Mouse (Mus musculus) forebrain, embryonic 12.5 days (tissue): ENCODE data around the gene BC067074. TPM values are rescaled to one million over a fixed set of nuclear protein-coding genes. Genes with fewer than 3 reads are reported as not detected.
"Not testable (repeated sequence)": the region's sequence is repeated elsewhere in the genome, so short reads cannot be mapped to it uniquely, and the experiment has no call there.

Source experiments
- ATAC-seq: fragments of 200-750 bp; cut with Nextera tagmentation; 2 replicates; pipeline ENCODE4 v1.8.0; 2017; ENCODE audit warnings: moderate TSS enrichment; ENCODE audit not compliant: low FRiP score
- H3K27ac ChIP-seq: fragments of 300-500 bp; sonication (generic); 2 replicates; pipeline ENCODE4 v1.5.1; 2016; ENCODE audit warnings: mild to moderate bottlenecking
- H3K27me3 ChIP-seq: fragments of 300-500 bp; sonication (generic); 2 replicates; pipeline ENCODE4 v1.6.1; 2016; ENCODE audit warnings: mild to moderate bottlenecking
- H3K36me3 ChIP-seq: fragments of 300-500 bp; sonication (generic); replicated peaks from 2 replicates; pipeline ENCODE4 v1.6.1; 2016; ENCODE audit warnings: mild to moderate bottlenecking
- H3K4me1 ChIP-seq: fragments of 300-500 bp; sonication (generic); 2 replicates; pipeline ENCODE4 v1.6.1; 2016
- H3K4me2 ChIP-seq: fragments of 300-500 bp; sonication (generic); 2 replicates; pipeline ENCODE4 v1.6.1; 2016; ENCODE audit warnings: mild to moderate bottlenecking, moderate library complexity
- H3K4me3 ChIP-seq: fragments of 300-500 bp; sonication (generic); replicated peaks from 2 replicates; pipeline ENCODE4 v1.5.1; 2016; ENCODE audit warnings: mild to moderate bottlenecking
- H3K9ac ChIP-seq: fragments of 300-500 bp; sonication (generic); 2 replicates; pipeline ENCODE4 v1.6.1; 2016; ENCODE audit warnings: mild to moderate bottlenecking
- H3K9me3 ChIP-seq: fragments of 300-500 bp; sonication (generic); 2 replicates; pipeline ENCODE4 v1.6.1; 2016
- WGBS: fragments of 180-500 bp; shearing (Covaris S2); methylation state at CpG from one replicate; pipeline ENCODE4 v1.1.7; 2016; 5-methylcytosine and 5-hydroxymethylcytosine counted together
- polyA plus RNA-seq: library from polyadenylated mRNA; unstranded; fragments of >200 nt; fragmentation: Nextera tagmentation; extraction: Ambion mirVana; gene quantifications from 2 replicates; pipeline ENCODE4 v1.2.1, GENCODE M21; 2016

Gene BC067074
- polyA plus RNA-seq, 1 experiment from 2014 or later = 2.2 TPM

- no peak for ATAC-seq
- H3K27me3 ChIP-seq = no peaks in the 10 kb centered on the region
- H3K9ac ChIP-seq = no peak overlapping the region
- H3K4me3 ChIP-seq = no peak overlapping the region
- H3K36me3 ChIP-seq = no peaks in the 10 kb centered on the region
- H3K4me2 ChIP-seq = no peak overlapping the region
- no peaks in the 10 kb centered on the region for H3K9me3 ChIP-seq
- H3K27ac ChIP-seq = no peak overlapping the region
- peaks cover 10% of the 10 kb centered on the region for H3K4me1 ChIP-seq
- 92% methylated on average over 1 of the region's 1 CpGs for WGBS
Observed at GRCm38 (mm10) chr13:113359676-113360075, 66.7 kb downstream of the BC067074 start.

DNA sequence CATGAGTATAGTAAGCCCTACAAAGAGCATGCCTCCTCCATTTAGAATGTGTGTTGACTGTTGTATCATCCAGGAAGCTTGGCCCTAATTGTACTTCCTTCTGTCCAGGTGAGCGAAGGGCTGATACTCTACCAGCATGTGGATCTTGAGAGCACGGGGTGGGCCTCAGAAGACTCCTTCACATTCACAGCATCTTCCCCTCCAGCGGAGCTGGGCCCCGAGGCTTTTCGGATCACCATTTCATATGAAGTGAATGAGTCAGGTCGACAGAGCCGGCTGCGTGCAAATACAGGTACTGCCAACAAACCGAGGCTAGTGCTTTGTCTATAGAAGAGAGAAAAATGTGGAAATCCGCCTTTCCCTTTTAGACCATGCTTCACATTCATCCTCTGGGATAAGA lies 73.0 kb downstream of the BC067074 start:
- no peaks in the 10 kb centered on the region for H3K9me3 ChIP-seq

GRCm38 (mm10) chr13:113368931-113369579 lies 76.1 kb downstream of the BC067074 start:
- Histone ChIP-seq H3K36me3 (no peaks in the 10 kb centered on the region), H3K4me2 (no peak overlapping the region), H3K9ac (no peak overlapping the region), H3K27me3 (no peaks in the 10 kb centered on the region), H3K27ac (no peak overlapping the region), H3K9me3 (no peaks in the 10 kb centered on the region), H3K4me3 (no peak overlapping the region), H3K4me1 (no peaks in the 10 kb centered on the region)
- ATAC-seq = 0 out of 2 replicates have a peak, but pooled peaks have one; percentile 27
- WGBS = 76% methylated on average over 13 of the region's 13 CpGs

More for the DNA sequence above, 73.0 kb downstream of the BC067074 start:
- no peak for ATAC-seq
- Histone ChIP-seq H3K4me1 (no peaks in the 10 kb centered on the region), H3K9ac (no peak overlapping the region), H3K4me2 (no peak overlapping the region), H3K36me3 (no peaks in the 10 kb centered on the region), H3K27ac (no peak overlapping the region), H3K4me3 (no peak overlapping the region), H3K27me3 (no peaks in the 10 kb centered on the region)
- WGBS = 93% methylated on average over 10 of the region's 10 CpGs

- no peak for ATAC-seq
- 92% methylated on average over 10 of the region's 10 CpGs for WGBS
- no peak overlapping the region for H3K27ac ChIP-seq
- no peak overlapping the region for H3K4me2 ChIP-seq
- H3K27me3 ChIP-seq = no peaks in the 10 kb centered on the region
- no peak overlapping the region for H3K4me3 ChIP-seq
- no peaks in the 10 kb centered on the region for H3K9me3 ChIP-seq
- H3K4me1 ChIP-seq = no peaks in the 10 kb centered on the region
- no peaks in the 10 kb centered on the region for H3K36me3 ChIP-seq
- H3K9ac ChIP-seq = no peak overlapping the region
Observed at GRCm38 (mm10) chr13:113369622-113370021, 76.7 kb downstream of the BC067074 start.

DNA sequence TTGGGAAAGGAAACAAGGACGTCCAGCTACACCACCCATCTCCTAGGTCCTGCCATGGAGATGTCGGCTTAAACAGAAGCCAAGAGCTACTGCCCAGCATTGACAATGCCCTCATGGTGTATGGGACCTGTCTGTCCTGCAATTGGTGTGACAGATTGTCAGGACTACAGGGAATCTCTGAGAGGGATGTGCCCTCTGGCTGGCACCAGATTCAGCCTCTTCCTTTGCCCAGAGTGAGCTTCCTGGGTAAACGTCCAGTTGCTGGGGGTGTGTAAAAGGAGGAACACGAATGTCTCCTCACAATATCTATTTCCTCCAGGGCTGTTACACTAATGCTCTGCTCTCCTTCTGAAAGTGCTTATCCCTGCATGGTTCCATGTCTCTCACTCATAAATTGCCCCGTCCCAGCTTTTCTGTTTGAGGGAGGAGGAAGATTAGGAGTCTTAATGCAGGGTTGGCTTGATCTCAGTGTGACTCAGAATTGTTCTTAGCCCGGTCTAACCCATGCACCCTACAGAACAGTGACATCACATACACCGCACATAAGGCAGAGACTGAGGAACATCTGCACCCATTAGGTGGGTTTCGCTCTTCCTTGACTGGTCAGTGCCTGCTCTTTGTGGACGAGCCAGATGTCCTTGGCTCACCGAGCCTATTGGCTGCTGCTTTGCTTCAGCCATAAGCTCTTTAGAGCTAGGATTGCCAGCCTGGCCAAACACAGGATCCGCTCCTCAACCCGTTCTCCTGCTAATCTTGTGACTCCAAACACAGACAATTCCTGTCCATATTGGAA lies 80.5 kb downstream of the BC067074 start:
- no peaks in the 10 kb centered on the region for H3K36me3 ChIP-seq
- H3K9me3 ChIP-seq = no peaks in the 10 kb centered on the region
- H3K27ac ChIP-seq = no peak overlapping the region
- no peaks in the 10 kb centered on the region for H3K4me1 ChIP-seq
- 88% methylated on average over 12 of the region's 12 CpGs for WGBS
- H3K4me3 ChIP-seq = no peak overlapping the region
- no peaks in the 10 kb centered on the region for H3K27me3 ChIP-seq
- H3K9ac ChIP-seq = no peak overlapping the region
- no peak overlapping the region for H3K4me2 ChIP-seq
- no peak for ATAC-seq

GRCm38 (mm10) chr13:113374084-113374405 lies 81.1 kb downstream of the BC067074 start:
- ATAC-seq = no peak
- no peak overlapping the region for H3K4me3 ChIP-seq

GRCm38 (mm10) chr13:113377631-113378030 lies 84.7 kb downstream of the BC067074 start:
- no peak for ATAC-seq
- Histone ChIP-seq H3K4me1 (no peaks in the 10 kb centered on the region), H3K27me3 (no peaks in the 10 kb centered on the region), H3K9me3 (no peaks in the 10 kb centered on the region), H3K27ac (no peak overlapping the region), H3K9ac (no peak overlapping the region), H3K4me2 (no peak overlapping the region), H3K4me3 (no peak overlapping the region), H3K36me3 (no peaks in the 10 kb centered on the region)
- 90% methylated on average over 7 of the region's 7 CpGs for WGBS

More at GRCm38 (mm10) chr13:113374084-113374405, 81.1 kb downstream of the BC067074 start:
- Histone ChIP-seq H3K27me3 (no peaks in the 10 kb centered on the region), H3K4me1 (no peaks in the 10 kb centered on the region), H3K27ac (no peak overlapping the region), H3K4me2 (no peak overlapping the region), H3K9ac (no peak overlapping the region), H3K36me3 (no peaks in the 10 kb centered on the region), H3K9me3 (no peaks in the 10 kb centered on the region)
- 75% methylated on average over 2 of the region's 2 CpGs for WGBS

- no peak overlapping the region for H3K27ac ChIP-seq
- WGBS = 87% methylated on average over 8 of the region's 8 CpGs
- no peak overlapping the region for H3K4me2 ChIP-seq
- no peak overlapping the region for H3K4me3 ChIP-seq
- H3K27me3 ChIP-seq = no peaks in the 10 kb centered on the region
- no peaks in the 10 kb centered on the region for H3K4me1 ChIP-seq
- no peak overlapping the region for H3K9ac ChIP-seq
- no peaks in the 10 kb centered on the region for H3K36me3 ChIP-seq
- no peaks in the 10 kb centered on the region for H3K9me3 ChIP-seq
- no peak for ATAC-seq
Observed at GRCm38 (mm10) chr13:113378980-113379410, 86.0 kb downstream of the BC067074 start.

- H3K9ac ChIP-seq = no peak overlapping the region
- H3K4me3 ChIP-seq = no peak overlapping the region
- H3K9me3 ChIP-seq = no peaks in the 10 kb centered on the region
- ATAC-seq = no peak
- 50% methylated on average over 6 of the region's 6 CpGs for WGBS
- no peaks in the 10 kb centered on the region for H3K4me1 ChIP-seq
- no peak overlapping the region for H3K4me2 ChIP-seq
- H3K27me3 ChIP-seq = no peaks in the 10 kb centered on the region
- H3K27ac ChIP-seq = no peak overlapping the region
- H3K36me3 ChIP-seq = no peaks in the 10 kb centered on the region
Observed at GRCm38 (mm10) chr13:113379766-113380309, 86.9 kb downstream of the BC067074 start.

DNA sequence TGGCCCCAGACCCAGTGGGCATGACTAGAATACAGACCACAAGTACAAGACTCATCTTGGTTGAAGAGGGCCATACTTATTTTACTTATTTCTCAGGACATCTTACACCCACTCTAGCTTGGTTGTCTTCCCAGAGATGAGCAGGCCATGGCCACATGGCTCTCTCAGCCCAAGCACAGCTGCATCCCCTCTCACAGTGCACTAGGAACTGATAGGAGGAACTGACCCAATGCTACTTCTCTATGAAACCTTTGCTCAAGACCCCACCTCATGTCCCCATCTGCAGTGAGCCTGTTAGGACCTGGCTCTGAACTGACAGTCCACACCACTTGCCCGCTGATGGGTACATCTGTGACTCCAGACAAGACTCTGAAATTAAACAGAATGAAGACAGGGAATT lies 88.8 kb downstream of the BC067074 start:
- Histone ChIP-seq H3K27ac (no peak overlapping the region), H3K9ac (no peak overlapping the region), H3K36me3 (no peaks in the 10 kb centered on the region), H3K4me3 (no peak overlapping the region), H3K27me3 (no peaks in the 10 kb centered on the region), H3K9me3 (no peaks in the 10 kb centered on the region), H3K4me1 (no peaks in the 10 kb centered on the region), H3K4me2 (no peak overlapping the region)
- WGBS = 100% methylated on average over 1 of the region's 1 CpGs
- ATAC-seq = no peak

- Histone ChIP-seq H3K9me3 (no peaks in the 10 kb centered on the region), H3K36me3 (no peaks in the 10 kb centered on the region), H3K27me3 (no peaks in the 10 kb centered on the region), H3K9ac (no peak overlapping the region), H3K27ac (no peak overlapping the region), H3K4me1 (no peaks in the 10 kb centered on the region), H3K4me2 (no peak overlapping the region), H3K4me3 (no peak overlapping the region)
- 89% methylated on average over 2 of the region's 2 CpGs for WGBS
- no peak for ATAC-seq
Observed at GRCm38 (mm10) chr13:113382201-113382600, 89.2 kb downstream of the BC067074 start.

DNA sequence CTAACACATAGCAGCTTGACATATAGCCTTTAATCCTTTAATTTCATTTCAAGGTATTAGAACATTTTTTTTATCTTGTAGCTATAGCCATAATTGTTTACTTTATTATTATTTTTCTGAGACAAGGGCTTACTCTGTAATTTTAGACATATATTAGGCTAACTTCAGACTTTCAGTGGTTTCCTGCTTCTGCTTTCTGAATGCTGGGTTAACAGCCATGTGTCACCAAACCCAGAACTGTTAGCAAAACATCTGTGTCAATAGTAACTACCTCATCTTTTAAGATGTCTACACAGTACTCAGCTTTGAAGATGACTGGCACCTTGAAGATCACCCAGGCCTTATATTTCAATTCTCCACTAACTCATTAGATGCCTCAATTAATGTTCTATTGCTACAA lies 89.8 kb downstream of the BC067074 start:
- not testable (repeated sequence) for H3K36me3 ChIP-seq, H3K9ac ChIP-seq, H3K4me2 ChIP-seq, H3K27ac ChIP-seq, H3K27me3 ChIP-seq, H3K9me3 ChIP-seq, H3K4me3 ChIP-seq, ATAC-seq, H3K4me1 ChIP-seq

- Histone ChIP-seq H3K36me3 (no peaks in the 10 kb centered on the region), H3K4me3 (no peak overlapping the region), H3K9me3 (no peaks in the 10 kb centered on the region), H3K27me3 (no peaks in the 10 kb centered on the region), H3K4me1 (no peaks in the 10 kb centered on the region), H3K27ac (no peak overlapping the region), H3K9ac (no peak overlapping the region), H3K4me2 (no peak overlapping the region)
- WGBS = 98% methylated on average over 6 of the region's 6 CpGs
- ATAC-seq = no peak
Observed at GRCm38 (mm10) chr13:113393386-113393785, 100.4 kb downstream of the BC067074 start.
